Mouse (Mus musculus) cerebellum, adult 11 months (tissue): Measurements from ENCODE around the gene AC109138.7.

Experiments
- DNase-seq: peaks from one replicate; pipeline ENCODE4 v3.0.0; 2022

AC109138.7 gene

GRCm38 (mm10) chr19:4214071-4214770 lies at the start of gene AC109138.7, which contains the start of gene Clcf1:
Gene AC109138.7, plus strand, starts transcription at chr19:4214357.
Gene Clcf1, plus strand, starts transcription at chr19:4214238.
- no peak for DNase-seq

GRCm38 (mm10) chr19:4164721-4165120 lies 49.4 kb upstream of the AC109138.7 start:
- no peak for DNase-seq

- no peak for DNase-seq
These were observed 47.3 kb upstream of the AC109138.7 start for GRCm38 (mm10) chr19:4166678-4167476.

GRCm38 (mm10) chr19:4169378-4169784 lies 44.8 kb upstream of the AC109138.7 start:
- peak; percentile 100 for DNase-seq

GRCm38 (mm10) chr19:4169810-4170209 lies 44.3 kb upstream of the AC109138.7 start:
- no peak for DNase-seq

- peak; percentile 29 for DNase-seq
These were observed 43.3 kb upstream of the AC109138.7 start for GRCm38 (mm10) chr19:4170723-4171392.

- DNase-seq = peak; percentile 21
These were observed 42.5 kb upstream of the AC109138.7 start for GRCm38 (mm10) chr19:4171393-4172290.

- peak; percentile 14 for DNase-seq
These were observed 41.2 kb upstream of the AC109138.7 start for GRCm38 (mm10) chr19:4172925-4173324.

GRCm38 (mm10) chr19:4175368-4175947 lies 38.7 kb upstream of the AC109138.7 start, which contains the start of gene Carns1:
Gene Carns1, minus strand, starts transcription at chr19:4175479.
- DNase-seq = no peak

GRCm38 (mm10) chr19:4180411-4180810 lies 33.7 kb upstream of the AC109138.7 start:
- no peak for DNase-seq

- no peak for DNase-seq
These were observed 32.3 kb upstream of the AC109138.7 start for GRCm38 (mm10) chr19:4181892-4182291.

GRCm38 (mm10) chr19:4183689-4184088 lies 30.5 kb upstream of the AC109138.7 start:
- DNase-seq = no peak

- DNase-seq = no peak
These were observed 28.9 kb upstream of the AC109138.7 start for GRCm38 (mm10) chr19:4184976-4185975.

GRCm38 (mm10) chr19:4187303-4187702 lies 26.9 kb upstream of the AC109138.7 start:
- no peak for DNase-seq

- no peak for DNase-seq
These were observed 25.0 kb upstream of the AC109138.7 start for GRCm38 (mm10) chr19:4189051-4189620.

- DNase-seq = no peak
These were observed 23.3 kb upstream of the AC109138.7 start, which contains the start of gene Tbc1d10c for GRCm38 (mm10) chr19:4190831-4191334. Gene Tbc1d10c, minus strand, starts transcription at chr19:4191284.

GRCm38 (mm10) chr19:4191528-4192250 lies 22.5 kb upstream of the AC109138.7 start, which contains the start of gene Ppp1ca:
Gene Ppp1ca, plus strand, starts transcription at chr19:4192065.
- peak; percentile 93 for DNase-seq

- no peak for DNase-seq
These were observed 21.7 kb upstream of the AC109138.7 start for GRCm38 (mm10) chr19:4192251-4192985.
